16 mouse cellular contexts compared by ENCODE assay signal in genomic region chr11:113292906-113293614, GRCm38 (mm10).
A peak's percentile ranks its signal among the peaks of the same experiment; 100 is the strongest.
DNase-seq lines count a peak whose midpoint lies in the region; ATAC-seq lines count a peak whose summit lies in the region.
"Had no signal": no experiment of that assay in that cellular context is flagged by ENCODE, and none has a peak within 500 bp of the region (broad histone marks: within the 10 kb centered on the region; RNA-seq: fewer than 3 reads in every experiment).

No protein-coding gene starts in this region.

- peak; percentile 73 for DNase-seq in kidney, adult 11 months
- no peak for DNase-seq in embryonic facial prominence, embryonic 10.5 days (ENCODE audit: low spot score)
- peak; percentile 67 for DNase-seq in kidney, adult 9 months
- no peak for DNase-seq in layer of hippocampus, postnatal 14 days (ENCODE audit: low spot score in 2 of 2)
- DNase-seq in thymus, postnatal 36 days = no peak
- no peak for DNase-seq in layer of hippocampus, adult 8-10 months (ENCODE audit: low spot score in 2 of 2)
- DNase-seq: adrenal gland, adult 2 months; cerebellum, adult 11-12 months; lung, postnatal 14 days; spleen, adult 18-20 months had no signal

- H3K9me3 ChIP-seq in kidney, embryonic 15.5 days (replicated peaks) = no peaks in the 10 kb centered on the region
- H3K9me3 ChIP-seq in embryonic facial prominence, embryonic 10.5 days = no peaks in the 10 kb centered on the region
- H3K9me3 ChIP-seq in limb, embryonic 12.5 days = no peaks in the 10 kb centered on the region
- H3K9me3 ChIP-seq: embryonic facial prominence, embryonic 13.5 days; heart, embryonic 13.5 days; liver, embryonic 15.5 days; neural tube, embryonic 15.5 days had no signal

- H3K27ac ChIP-seq in kidney, embryonic 15.5 days = no peak overlapping the region
- H3K27ac ChIP-seq in embryonic facial prominence, embryonic 10.5 days (replicated peaks) = peak overlapping the region; percentile 65
- peak overlapping the region; percentile 92 for H3K27ac ChIP-seq in limb, embryonic 12.5 days
- H3K27ac ChIP-seq: liver, embryonic 15.5 days had no signal

- WGBS in kidney, embryonic 15.5 days = 63% methylated on average over 12 of the region's 13 CpGs
- WGBS in embryonic facial prominence, embryonic 10.5 days = 71% methylated on average over 13 of the region's 13 CpGs
- 67% methylated on average over 13 of the region's 13 CpGs for WGBS in limb, embryonic 12.5 days

- peaks cover 28% of the 10 kb centered on the region for H3K4me1 ChIP-seq in kidney, embryonic 15.5 days
- peaks cover 58% of the 10 kb centered on the region for H3K4me1 ChIP-seq in embryonic facial prominence, embryonic 10.5 days
- peaks cover 63% of the 10 kb centered on the region for H3K4me1 ChIP-seq in limb, embryonic 12.5 days (replicated peaks)

- no peaks in the 10 kb centered on the region for H3K36me3 ChIP-seq in kidney, embryonic 15.5 days
- no peaks in the 10 kb centered on the region for H3K36me3 ChIP-seq in embryonic facial prominence, embryonic 10.5 days (replicated peaks)
- no peaks in the 10 kb centered on the region for H3K36me3 ChIP-seq in limb, embryonic 12.5 days
- H3K36me3 ChIP-seq: embryonic facial prominence, embryonic 13.5 days; heart, embryonic 13.5 days; liver, embryonic 15.5 days; neural tube, embryonic 15.5 days had no signal

- no peak overlapping the region for H3K9ac ChIP-seq in kidney, embryonic 15.5 days
- no peak overlapping the region for H3K9ac ChIP-seq in limb, embryonic 12.5 days (replicated peaks)
- H3K9ac ChIP-seq: embryonic facial prominence, embryonic 13.5 days; heart, embryonic 13.5 days; liver, embryonic 15.5 days; neural tube, embryonic 15.5 days had no signal

- ATAC-seq in kidney, embryonic 15.5 days (replicated peaks; ENCODE audit: low FRiP score) = no peak
- ATAC-seq in limb, embryonic 12.5 days (ENCODE audit: insufficient number of reproducible peaks, insufficient read depth, low FRiP score, low TSS enrichment, low read depth) = no peak

- no peaks in the 10 kb centered on the region for H3K27me3 ChIP-seq in kidney, embryonic 15.5 days
- peaks cover 9% of the 10 kb centered on the region; the same call in 1 of the 2 replicates for H3K27me3 ChIP-seq in embryonic facial prominence, embryonic 10.5 days (replicated peaks; ENCODE audit: low read depth, poor library complexity, severe bottlenecking)
- H3K27me3 ChIP-seq in limb, embryonic 12.5 days = no peaks in the 10 kb centered on the region
- H3K27me3 ChIP-seq: embryonic facial prominence, embryonic 13.5 days; liver, embryonic 15.5 days; neural tube, embryonic 15.5 days had no signal

- H3K4me3 ChIP-seq in kidney, embryonic 15.5 days (replicated peaks) = no peak overlapping the region
- H3K4me3 ChIP-seq in embryonic facial prominence, embryonic 10.5 days = no peak overlapping the region
- H3K4me3 ChIP-seq in limb, embryonic 12.5 days (replicated peaks) = no peak overlapping the region
- H3K4me3 ChIP-seq: embryonic facial prominence, embryonic 13.5 days; heart, embryonic 13.5 days; liver, embryonic 15.5 days; neural tube, embryonic 15.5 days had no signal

- no peak overlapping the region for H3K4me2 ChIP-seq in kidney, embryonic 15.5 days
- H3K4me2 ChIP-seq in limb, embryonic 12.5 days = no peak overlapping the region
- H3K4me2 ChIP-seq: embryonic facial prominence, embryonic 13.5 days; heart, embryonic 13.5 days; liver, embryonic 15.5 days; neural tube, embryonic 15.5 days had no signal

Comparison
In these comparisons a context has a peak if more than half of its experiments do, and no peak if none do; other contexts are left out.
1. DNase-seq: peak in kidney, adult 11 months (single experiment) and kidney, adult 9 months (single experiment); none in embryonic facial prominence, embryonic 10.5 days (single experiment), layer of hippocampus, postnatal 14 days (0 of 2), thymus, postnatal 36 days (0 of 2) and layer of hippocampus, adult 8-10 months (0 of 2).